Mouse (Mus musculus): ENCODE results near the gene Mmp11.

Gene Mmp11

DNA sequence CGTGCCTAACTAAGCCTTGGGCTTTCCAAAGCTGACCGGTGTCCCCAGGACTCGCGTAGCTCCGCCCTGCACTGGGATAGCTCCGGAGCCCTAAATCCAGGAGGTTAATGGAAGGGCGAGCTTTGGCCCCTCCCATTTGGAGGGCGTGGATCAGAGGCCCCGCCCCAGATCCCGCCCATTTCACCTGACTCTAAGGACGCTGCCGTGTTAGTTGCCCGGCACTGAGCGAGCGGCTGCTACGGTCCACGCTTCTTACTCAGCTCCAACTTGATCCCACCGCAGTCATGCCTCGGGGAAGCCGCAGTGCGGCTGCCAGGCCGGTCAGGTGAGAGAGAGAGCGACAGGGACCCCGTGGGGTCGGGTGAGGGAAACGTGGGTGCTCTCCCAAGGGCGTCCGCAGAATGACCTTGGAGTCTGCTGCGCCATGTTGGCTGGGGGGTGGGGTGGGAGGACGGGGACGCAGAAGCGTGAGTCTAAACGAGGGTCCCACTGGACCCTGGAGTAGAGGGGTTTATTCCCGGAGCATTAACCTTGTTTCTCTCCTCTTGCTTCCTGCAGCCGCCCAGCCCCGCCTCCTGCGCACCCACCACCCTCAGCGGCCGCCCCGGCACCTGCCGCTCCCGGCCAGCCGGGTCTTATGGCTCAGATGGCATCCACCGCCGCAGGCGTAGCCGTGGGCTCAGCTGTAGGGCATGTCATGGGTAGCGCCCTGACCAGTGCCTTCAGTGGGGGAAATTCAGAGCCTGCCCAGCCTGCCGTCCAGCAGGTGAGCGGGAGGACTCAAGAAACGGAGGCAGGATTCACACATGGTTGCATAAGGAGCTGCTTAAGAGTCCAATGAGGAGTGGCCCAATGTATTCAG is at the start of gene Mmp11:
Gene Mmp11 (minus strand): TSS at position 817 of the 862 bp plus-strand sequence.
- in situ Hi-C loops (cut with MboI), result no loop called here

GRCm38 (mm10) chr10:75979432-75979831 is 43.1 kb upstream of the Mmp11 start:
- in situ Hi-C loops (cut with MboI), result no loop called here

GRCm38 (mm10) chr10:75978835-75979157 is 42.5 kb upstream of the Mmp11 start:
- in situ Hi-C loops (cut with MboI), result no loop called here

- in situ Hi-C loops (cut with MboI), result no loop called here
Observed at GRCm38 (mm10) chr10:75978119-75978834, 42.0 kb upstream of the Mmp11 start.

DNA sequence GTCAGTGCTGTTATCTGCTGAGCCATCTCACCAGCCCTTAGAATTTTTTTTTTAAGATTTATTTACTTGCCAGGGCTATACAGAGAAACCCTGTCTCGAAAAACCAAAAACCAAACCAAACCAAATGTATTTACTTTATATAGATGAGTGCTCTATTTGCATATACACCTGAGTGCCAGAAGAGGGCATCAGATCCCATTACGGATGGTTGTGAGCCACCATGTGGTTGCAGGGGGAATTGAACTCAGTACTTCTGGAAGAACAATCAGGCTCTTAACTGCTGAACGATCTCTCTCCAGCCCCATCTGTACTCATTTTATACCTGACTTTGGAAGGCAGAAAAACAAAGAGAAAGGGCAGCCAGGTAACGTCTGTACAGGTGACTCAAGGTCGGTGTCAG is 38.9 kb upstream of the Mmp11 start:
- in situ Hi-C loops (cut with MboI), result no loop called here

- in situ Hi-C loops (cut with MboI), result no loop called here
Observed at GRCm38 (mm10) chr10:75973846-75974245, 37.5 kb upstream of the Mmp11 start.

GRCm38 (mm10) chr10:75954381-75954811 is 18.1 kb upstream of the Mmp11 start, which contains the start of gene Gm5134:
Gene Gm5134 (plus strand): TSS chr10:75954514.
- in situ Hi-C loops (cut with MboI), result loop anchor here (10.0 kb wide), 1 partner anchor 210 kb away; no protein-coding TSS in a partner anchor

DNA sequence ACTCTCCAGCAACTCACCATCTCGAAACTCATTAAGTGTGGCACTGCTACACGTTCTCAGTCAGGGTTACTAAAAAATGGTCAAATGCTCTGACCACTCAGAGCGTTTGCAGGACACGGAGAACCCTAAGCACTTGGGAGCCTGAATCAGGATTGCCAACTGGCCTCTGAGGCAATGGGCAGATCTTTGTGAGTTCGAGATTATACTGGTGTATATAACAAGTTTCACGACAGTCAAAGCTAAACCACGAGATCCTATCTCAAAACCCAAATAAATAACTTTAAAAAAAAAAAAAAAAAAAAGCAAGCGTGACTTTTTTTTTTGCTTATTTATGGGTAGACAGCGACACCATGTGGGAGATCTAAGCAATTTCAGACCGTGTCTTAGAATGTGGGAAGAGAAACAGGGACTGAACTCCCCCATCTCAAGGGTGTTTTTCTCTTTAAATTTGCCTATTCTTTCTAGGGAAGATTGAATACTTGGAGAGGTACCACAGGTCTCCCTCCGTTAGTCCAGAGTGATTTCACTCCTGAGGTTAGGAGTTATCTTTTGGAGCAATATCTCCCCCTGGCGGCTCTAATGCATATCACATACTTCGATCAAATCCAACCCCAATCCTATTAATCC is 15.2 kb upstream of the Mmp11 start:
- in situ Hi-C loops (cut with MboI), result loop anchor here (10.0 kb wide), 1 partner anchor 207 kb away; no protein-coding TSS in a partner anchor

GRCm38 (mm10) chr10:75950791-75951210 is 14.5 kb upstream of the Mmp11 start:
- in situ Hi-C loops (cut with MboI), result loop anchor here (10.0 kb wide), 1 partner anchor 206 kb away; no protein-coding TSS in a partner anchor

GRCm38 (mm10) chr10:75949053-75950045 is 13.1 kb upstream of the Mmp11 start:
- in situ Hi-C loops (cut with MboI), result loop anchor here (5.0 to 10.0 kb wide), 2 partner anchors 52 to 205 kb away; no protein-coding TSS in a partner anchor

DNA sequence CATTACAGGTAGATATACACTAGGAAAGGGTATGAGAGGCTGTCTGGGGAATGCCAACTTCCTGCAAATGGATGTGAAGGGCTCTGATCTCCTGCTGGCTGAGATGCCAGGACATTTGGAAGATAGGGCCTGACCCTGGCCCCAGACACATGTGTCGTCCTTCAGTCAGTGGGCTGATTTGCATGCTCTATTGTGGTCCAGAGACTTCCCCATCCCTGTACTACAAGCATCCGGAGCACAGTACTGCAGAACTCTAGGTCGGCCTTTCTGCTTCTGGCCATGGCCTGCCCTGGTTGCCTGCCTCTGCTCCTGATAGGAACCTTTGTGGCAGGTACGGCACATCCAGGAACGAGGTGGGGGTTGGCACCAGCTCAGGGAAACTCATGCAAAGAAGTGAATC is 11.8 kb upstream of the Mmp11 start:
- in situ Hi-C loops (cut with MboI), result loop anchor here (5.0 kb wide), 1 partner anchor 51 kb away; no protein-coding TSS in a partner anchor

GRCm38 (mm10) chr10:75945896-75946295 is 9.6 kb upstream of the Mmp11 start:
- in situ Hi-C loops (cut with MboI), result loop anchor here (5.0 kb wide), 1 partner anchor 49 kb away; no protein-coding TSS in a partner anchor

- in situ Hi-C loops (cut with MboI), result loop anchor here (5.0 kb wide), 1 partner anchor 48 kb away; no protein-coding TSS in a partner anchor
Observed at GRCm38 (mm10) chr10:75945213-75945612, 8.9 kb upstream of the Mmp11 start.

GRCm38 (mm10) chr10:75944066-75944772 is 7.9 kb upstream of the Mmp11 start:
- in situ Hi-C loops (cut with MboI), result no loop called here

DNA sequence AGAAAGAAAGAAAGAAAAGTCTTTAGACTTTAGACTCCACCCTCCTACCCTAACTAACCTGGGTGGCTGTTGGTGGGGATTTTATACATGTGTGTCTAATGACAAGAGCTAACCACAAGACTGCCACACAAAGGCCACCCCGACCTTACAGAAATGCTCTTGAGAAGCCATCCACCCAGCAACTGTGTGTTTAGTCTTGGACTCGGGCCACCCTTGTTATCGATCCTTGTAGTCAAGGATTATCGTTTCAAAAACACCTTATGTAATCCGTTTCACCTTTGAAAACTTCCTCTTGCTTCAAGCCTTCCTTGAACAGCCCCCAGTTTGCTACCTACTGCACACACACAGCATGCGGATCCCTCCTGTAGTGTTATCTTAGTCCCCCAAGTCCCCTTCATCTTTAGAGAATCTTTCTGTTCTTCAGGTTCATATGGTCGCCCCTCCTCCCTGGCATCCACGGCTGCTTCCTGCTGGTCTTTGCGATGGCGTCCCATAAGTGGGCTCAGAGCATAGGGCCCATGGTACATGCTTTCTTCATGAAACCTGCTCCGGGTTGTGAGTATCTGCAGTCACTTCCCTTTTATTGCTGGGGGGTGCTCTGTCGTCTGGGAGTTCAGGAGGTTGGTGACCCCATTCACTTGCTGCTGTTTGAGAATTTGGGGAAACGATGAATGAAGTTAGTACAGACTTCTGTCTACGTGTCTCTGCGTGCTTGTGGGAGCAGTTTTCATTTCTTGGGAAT is 6.6 kb upstream of the Mmp11 start, which contains the start of gene Vpreb3:
Gene Vpreb3 (plus strand): TSS at position 322 of the 742 bp plus-strand sequence.
- in situ Hi-C loops (cut with MboI), result no loop called here

DNA sequence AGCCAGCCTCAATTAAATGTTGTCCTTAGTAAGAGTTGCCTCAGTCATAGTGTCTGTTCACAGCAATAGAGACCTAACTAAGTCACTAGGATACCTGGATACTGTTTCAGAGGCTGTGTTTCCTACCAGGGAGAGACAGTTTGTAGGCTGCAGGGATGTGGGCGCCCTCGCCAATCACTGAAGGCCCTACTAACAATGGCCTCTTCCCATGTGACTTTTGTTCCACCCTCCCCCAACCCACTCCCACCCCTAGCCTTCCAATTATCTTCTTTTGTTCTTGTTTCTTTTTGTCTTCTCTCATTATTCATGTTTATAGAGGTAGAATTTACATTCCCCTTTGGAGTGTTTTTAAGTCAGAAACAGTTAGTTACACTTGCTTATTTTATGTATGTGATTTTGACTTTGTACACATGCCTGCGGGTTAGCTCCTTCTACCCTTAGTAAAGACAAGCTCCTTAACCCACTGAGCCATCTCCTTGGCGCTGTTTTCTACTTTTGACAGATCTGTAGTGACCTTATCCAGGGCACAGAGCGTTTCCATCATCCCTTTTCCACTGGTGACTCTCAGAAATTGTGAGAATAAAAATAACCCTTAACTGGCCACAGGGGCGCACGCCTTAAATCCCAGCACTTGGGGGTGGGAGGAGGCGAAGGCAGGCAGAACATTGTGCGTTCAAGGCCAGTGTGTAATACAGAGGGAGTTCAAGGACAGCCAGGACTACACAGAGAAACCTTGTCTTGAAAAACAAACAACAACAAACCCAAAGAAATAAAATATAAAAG is 4.9 kb upstream of the Mmp11 start:
- in situ Hi-C loops (cut with MboI), result no loop called here

DNA sequence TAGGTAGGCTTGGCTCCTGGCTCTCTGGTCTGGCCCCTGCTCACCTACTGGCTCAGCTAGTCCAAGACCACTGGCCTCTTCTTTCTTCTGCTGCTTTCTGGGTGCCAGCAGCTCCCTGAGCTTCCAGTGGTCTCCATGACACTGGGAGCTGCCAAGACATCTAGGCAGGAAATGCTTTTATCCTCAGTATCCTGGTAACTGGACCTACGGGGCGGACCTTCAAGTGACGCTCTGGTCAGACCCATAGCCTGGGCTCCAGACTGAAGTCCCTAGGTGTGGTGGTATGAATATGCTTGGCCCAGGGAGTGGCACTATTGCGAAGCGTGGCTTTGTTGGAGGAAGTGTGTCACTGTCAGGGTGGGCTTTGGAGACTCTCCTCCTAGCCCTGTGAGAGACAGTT is 4.2 kb upstream of the Mmp11 start, which contains the start of gene Gm867:
Gene Gm867 (minus strand): TSS at position 153 of the 400 bp plus-strand sequence.
- in situ Hi-C loops (cut with MboI), result no loop called here

DNA sequence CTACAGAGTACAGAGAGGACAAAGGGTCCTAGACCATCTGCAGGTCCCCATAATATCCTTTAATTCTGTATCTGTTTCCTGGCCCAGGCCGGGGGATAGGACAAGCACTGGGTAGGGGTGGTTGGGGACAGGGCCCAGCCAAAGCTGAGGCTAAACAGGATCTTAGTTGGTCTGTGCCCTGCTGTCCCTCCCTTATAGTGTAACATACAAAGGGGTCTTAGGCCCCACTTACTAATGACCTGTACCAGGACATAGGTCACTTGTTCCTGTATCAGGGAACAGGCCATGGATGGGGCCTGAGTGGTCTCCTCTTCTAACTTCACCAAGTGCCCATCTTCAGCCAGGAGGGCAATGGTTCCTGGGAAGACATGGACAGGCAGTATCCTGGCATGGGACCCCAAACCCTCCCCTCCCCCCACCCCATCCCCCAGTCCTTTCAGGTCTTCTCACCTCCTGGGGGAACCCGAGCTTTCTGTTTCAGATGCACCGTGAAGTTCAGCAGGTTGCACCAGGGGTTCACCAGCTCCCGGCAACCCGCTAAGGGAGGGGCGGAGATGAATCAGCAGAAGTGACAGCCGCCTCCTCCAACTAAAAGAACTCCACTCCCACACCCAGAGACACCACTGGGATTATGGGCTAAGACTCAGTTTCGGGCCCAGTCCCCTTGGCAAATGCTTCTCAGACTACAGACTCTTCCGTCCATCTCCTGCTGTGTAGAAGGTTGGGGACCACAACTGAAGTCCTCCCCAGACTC is 3.4 kb upstream of the Mmp11 start:
- in situ Hi-C loops (cut with MboI), result no loop called here

All from mature B cell (primary cell).